ENCODE assay signal across 1 mouse cellular context in genomic region chr3:88455588-88456264, GRCm38 (mm10).
TF ChIP-seq lines count a peak whose summit lies in the region.

No protein-coding gene starts in this region.

TF ChIP-seq in MEL, 35 proteins besides CTCF, POLR2A, EP300 and RAD21 (continued from another document):
- TF ChIP-seq SIN3A (IDR thresholded peaks at IDR 0.05; ENCODE audit: low read length) = 0 out of 2 replicates have a peak, but pooled peaks have one; percentile 1
- TF ChIP-seq TBP (IDR thresholded peaks at IDR 0.05; ENCODE audit: low read depth, low read length) = 0 out of 2 replicates have a peak, but pooled peaks have one; percentile 0
- TF ChIP-seq ZKSCAN1 (IDR thresholded peaks at IDR 0.05; ENCODE audit: low read depth, low read length) = peak; percentile 91
- peak; percentile 16; the same call in 1 of the 2 replicates for TF ChIP-seq MXI1 (IDR thresholded peaks at IDR 0.05; ENCODE audit: low read depth, low read length)
- TF ChIP-seq TCF12 (IDR thresholded peaks at IDR 0.05; ENCODE audit: low read depth, low read length) = no peak
- TF ChIP-seq RCOR1 (IDR thresholded peaks at IDR 0.05; ENCODE audit: low read depth, low read length) = 0 out of 2 replicates have a peak, but pooled peaks have one; percentile 26
- TF ChIP-seq JUND (IDR thresholded peaks at IDR 0.05; ENCODE audit: low read depth, low read length) = 0 out of 2 replicates have a peak, but pooled peaks have one; percentile 12
